Mouse (Mus musculus) retina, embryonic 14.5 days (tissue): ENCODE measurements around the gene Spata21.

Source experiments
- DNase-seq: peaks from one replicate; pipeline ENCODE4 v3.0.0-alpha.2; 2015; ENCODE audit warnings: low spot score

Spata21 gene

DNA sequence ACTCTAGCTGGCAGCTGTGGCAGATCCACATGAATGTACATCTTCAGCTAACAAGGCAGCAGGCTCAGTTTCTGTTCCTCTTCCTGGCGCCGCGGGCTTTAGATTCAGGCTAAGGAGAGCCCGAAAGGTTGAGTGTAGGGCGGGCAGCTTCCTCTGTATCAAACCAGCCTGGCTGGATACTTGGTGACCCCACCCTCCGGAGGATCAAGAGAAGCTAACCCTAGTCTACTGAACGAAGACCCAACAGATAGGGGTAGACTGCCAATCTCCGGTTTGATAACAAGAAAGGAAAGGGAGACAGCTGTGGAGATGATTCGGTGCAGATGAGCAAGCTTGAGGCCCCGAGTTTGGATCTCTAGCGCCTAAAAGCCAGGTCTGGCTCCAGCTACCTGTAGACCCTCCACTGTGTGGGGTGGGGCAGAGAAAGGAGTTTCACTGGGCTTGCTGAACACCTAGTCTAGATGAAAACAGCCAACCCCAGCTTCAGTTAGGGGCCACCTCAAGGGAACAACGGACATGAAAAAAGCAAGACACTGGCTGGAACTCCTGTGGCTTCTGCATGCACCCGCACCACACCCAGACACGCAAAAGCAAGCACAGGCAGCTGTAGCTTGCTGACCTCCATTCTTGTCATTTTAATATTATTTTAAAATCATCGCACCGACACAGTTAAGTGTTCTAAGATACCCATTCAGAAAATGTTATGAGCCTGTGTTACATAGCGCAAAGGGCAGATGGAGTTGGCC, 11.2 kb upstream of the Spata21 start:
- no peak for DNase-seq

DNA sequence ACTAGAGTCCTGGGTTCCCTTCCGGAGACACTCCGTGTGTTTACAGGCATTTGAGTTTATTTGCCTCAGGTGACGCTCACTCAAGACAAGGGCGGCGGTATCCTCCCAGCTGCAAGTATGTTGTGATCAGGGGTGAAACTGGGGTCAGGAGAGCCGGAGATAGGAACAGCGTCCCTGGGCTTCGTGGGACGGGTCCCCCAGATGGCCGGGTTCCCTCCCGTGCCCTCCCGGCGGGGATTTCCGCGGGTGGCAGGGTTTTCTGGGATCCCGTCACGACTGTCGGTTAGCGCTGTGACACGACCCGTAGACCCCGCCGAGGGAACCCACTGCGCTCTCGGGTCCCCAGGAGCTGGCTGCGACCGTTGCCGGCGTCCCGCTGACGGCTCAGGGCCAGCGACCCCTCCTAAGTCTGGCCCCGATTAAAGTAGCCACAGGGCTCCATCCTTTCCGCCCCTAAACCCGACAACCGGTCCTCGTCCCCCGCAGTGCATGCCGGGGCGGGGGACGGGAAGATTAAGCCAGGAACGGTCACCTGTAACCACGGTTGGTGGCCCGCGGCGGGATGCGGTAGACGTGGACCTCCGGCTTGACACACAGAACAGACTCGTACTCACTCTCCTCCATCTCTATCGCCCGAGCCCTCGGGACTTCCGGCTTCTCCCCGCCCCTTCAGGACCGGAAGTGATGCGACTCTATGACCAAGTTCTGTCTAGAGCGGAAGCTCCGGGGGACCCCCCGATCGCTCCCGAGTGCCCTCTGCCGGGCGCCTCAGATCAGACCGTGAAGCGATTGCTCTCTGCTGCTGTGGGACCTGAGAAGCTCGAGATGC, 10.2 kb upstream of the Spata21 start, which contains the start of gene Necap2:
Gene Necap2, minus strand, starts transcription at position 677 of the 829 bp plus-strand sequence.
- DNase-seq = peak; percentile 98

DNA sequence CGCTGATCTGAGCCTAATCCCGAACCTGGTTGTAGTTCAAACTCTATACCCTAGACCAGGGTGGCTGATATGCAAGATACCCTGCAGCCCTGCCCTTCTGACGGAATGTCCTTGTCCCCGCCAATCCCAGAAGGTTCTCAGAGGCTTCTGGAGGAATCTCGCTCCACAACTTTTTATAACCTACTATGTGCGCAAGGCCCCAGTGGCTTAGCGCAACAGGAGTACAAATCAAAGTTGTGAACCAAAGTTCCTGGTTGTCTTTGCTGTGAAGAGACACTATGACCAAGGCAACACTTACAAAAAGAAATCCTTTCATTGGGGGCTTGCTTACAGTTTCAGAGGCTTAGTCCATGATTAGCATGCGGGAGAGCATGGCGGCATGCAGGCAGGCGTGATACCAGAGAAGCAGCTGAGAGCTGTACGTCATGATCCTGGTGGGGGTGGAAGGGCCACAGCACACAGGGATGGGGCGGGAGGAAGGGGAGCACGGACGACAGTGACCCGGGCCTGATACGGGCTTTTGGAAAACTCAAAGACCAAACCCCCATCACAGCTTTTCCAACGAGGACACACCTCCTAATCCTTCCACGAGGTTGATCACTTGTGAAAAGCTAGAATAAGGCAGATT, 9.5 kb upstream of the Spata21 start:
- DNase-seq = no peak

DNA sequence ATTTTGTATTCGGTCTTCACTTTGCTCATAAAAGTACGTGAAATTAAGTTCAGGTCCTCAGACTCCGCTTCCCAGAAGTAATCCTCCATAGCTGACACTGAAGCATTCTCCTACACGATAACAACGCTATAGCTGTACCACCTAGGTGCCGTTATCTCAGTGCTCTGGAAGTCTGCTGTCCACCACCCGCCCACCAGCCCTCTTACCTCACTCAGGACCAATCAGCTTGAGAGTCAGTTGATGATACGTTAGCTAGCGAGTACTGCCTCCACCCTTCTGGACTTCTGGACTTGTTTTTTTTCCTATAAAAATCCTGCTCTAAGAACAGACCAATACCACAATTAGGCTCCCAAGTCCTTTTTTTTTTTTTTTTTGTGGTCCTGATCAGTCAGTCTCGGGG, 1.3 kb upstream of the Spata21 start:
- DNase-seq = no peak

DNA sequence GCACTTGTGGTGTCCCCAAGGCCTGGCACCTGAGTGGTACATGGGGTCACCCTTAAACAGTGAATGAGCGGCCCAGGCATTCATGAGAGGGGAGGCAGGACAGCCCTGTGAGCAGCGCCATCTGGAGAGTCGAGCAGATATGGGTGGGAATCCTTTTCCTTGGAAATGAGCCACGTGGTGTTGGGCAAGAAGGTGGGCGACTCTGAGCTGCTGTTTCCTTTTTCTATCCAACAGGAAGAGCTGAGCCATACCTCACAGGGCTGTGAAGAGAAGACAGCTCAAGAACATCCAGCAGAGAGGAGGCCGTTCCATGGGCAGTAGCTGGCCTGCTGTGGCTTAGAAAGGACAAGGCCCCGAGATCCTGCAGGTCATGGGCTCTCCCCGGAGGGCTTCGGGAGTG, 581 bp downstream of the Spata21 start:
- no peak for DNase-seq

DNA sequence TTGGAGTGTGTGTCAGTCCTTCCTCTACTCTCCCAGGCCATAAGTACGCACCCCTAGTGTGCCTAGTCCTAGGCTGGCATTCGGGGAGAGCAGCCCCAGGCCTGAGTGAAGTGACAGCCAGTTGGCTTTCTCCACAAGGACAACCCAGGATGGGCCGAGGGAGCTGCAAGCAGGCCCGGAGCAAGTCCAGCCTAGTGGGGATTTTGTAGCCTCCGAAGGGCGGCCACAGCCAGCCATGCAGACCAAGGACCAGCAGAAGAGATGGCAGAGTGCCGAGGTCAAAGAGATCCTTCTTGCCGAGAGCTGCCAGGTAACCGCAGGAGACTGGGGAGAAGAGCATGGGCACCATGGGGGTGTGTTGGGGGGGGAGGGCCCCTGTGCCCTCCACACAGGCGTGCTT, 6.9 kb downstream of the Spata21 start:
- no peak for DNase-seq

GRCm38 (mm10) chr4:141096710-141097109, 8.6 kb downstream of the Spata21 start:
- DNase-seq = no peak

- no peak for DNase-seq
Observed at GRCm38 (mm10) chr4:141098935-141099334, 10.8 kb downstream of the Spata21 start.

DNA sequence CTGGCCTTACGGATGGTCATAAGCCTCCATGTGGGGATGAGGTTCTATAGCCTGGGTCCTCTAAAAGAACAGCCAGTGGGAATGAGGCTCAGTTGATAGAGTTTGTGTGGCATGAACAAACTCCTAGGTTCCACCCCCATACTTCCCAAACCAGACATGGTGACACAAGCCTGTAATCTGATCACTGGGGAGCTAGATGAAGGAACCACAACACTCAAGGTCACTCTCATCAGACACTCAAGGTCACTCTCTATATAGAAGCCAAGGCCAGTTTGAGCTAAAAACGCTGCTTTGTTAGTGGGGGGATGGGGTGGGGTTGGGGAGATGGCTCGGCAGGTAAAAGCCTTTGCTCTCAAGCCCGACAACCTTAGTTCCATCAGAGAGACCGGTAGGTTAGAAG, 11.8 kb downstream of the Spata21 start:
- DNase-seq = no peak

GRCm38 (mm10) chr4:141101291-141101690, 13.2 kb downstream of the Spata21 start:
- DNase-seq = no peak

- DNase-seq = peak; percentile 72
Observed at GRCm38 (mm10) chr4:141101855-141102254, 13.7 kb downstream of the Spata21 start.

- DNase-seq = no peak
Observed at GRCm38 (mm10) chr4:141106526-141107183, 18.5 kb downstream of the Spata21 start.

- peak; percentile 18 for DNase-seq
Observed at GRCm38 (mm10) chr4:141108196-141108732, 20.1 kb downstream of the Spata21 start.

GRCm38 (mm10) chr4:141113831-141114230, 25.7 kb downstream of the Spata21 start:
- DNase-seq = no peak

DNA sequence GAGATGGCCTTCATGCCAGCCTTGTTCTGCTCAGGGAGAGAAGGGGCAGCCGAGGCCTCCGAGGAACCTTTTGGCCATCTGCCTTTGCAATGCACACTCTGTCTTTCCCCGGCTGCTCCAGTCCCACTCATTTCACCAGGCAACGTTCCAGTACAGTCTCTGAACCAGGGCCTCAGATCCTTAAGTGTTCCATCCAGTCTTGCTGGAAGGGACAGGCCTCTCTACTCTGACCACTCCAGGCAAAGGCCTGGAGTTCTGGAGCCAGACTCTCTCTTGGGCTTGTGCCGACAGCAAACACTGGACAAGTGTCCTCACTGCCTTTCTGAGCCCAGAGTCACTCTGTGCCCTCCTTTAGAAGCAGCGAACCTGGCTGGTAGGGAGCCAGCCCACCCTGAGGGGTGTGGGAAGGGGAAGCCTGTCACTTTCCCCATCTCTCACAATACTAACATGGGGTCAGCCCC, 26.4 kb downstream of the Spata21 start:
- no peak for DNase-seq

DNA sequence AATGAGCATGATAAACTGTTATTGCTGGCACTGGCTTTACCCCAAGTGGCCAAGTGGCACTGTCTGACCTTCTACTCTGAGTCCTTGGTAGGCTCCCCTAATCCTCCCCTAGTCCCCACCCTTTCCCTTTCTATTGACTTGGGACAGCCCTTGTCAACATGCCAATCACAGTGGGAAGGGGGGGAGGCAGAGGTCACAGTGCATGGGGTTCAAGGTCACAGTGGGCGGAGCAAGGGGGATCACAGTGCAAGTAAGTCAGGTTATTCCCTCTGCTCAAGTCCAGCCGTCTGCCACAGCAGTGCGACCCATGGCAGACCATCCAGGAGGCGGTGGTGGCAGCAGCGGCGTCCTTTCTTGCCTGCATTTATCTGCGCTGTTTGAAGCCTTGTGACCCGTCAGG, 27.3 kb downstream of the Spata21 start:
- no peak for DNase-seq

DNA sequence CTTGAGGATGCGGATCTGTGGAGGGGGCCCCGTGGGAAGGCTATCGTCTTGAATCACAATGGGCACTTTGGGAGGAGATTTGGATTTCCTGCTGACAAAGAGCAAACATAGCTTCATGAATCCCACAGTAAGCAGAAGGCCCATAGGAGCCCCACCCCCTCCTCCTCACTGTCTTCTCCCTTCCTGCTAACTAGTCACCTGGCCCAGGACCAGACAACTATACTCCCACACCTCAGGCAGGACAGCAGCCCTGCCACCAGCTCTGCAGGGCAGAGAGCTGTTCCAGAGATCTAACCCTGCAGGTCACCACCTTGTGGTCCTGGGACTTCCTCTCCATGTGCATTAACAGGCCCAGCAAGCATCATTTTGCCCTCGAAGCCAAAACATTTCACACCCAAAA, 30.6 kb downstream of the Spata21 start:
- DNase-seq = no peak

- peak; percentile 79 for DNase-seq
Observed at GRCm38 (mm10) chr4:141120700-141121099, 32.6 kb downstream of the Spata21 start.

DNA sequence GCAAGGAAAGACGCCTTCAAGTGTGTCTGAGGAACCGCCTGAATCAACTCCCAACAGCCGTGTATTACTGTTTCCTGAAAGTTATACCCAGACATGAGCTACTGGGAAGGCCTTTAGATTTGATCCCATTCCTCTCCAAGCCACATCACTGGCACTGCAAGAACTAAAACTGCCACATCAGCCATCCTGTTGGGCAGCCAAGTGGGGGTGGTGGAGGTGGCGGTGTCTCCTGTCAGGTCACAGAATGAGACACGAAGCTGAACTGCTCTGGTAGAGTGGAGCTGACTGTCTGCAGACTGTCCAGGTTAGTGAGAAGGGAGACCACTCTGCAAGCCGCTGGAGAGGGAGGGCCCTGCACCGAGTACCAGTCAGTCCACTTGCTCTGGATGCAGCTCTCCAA, 34.5 kb downstream of the Spata21 start:
- DNase-seq = no peak

- no peak for DNase-seq
Observed at GRCm38 (mm10) chr4:141123065-141123464, 34.9 kb downstream of the Spata21 start.

- DNase-seq = no peak
Observed at GRCm38 (mm10) chr4:141129190-141129710, 41.1 kb downstream of the Spata21 start.
